ENCODE assay signal across 15 mouse cellular contexts in genomic region chr19:57366626-57367025, GRCm38 (mm10). TPM values are rescaled to one million over a fixed set of nuclear protein-coding genes. Genes with fewer than 3 reads are reported as not detected.
DNase-seq lines count a peak whose midpoint lies in the region; ATAC-seq and TF ChIP-seq lines count a peak whose summit lies in the region.
"Had no signal": no experiment of that assay in that cellular context is flagged by ENCODE, and none has a peak within 500 bp of the region (broad histone marks: within the 10 kb centered on the region; RNA-seq: fewer than 3 reads in every experiment).

No protein-coding gene starts in this region.

- TF ChIP-seq CTCF in liver, adult 2 months (IDR thresholded peaks at IDR 0.05; ENCODE audit: low read depth, low read length): no peak

- no peaks in the 10 kb centered on the region for H3K27me3 ChIP-seq in heart, embryonic 14.5 days (ENCODE audit: control insufficient read depth, insufficient read depth, low read length)
- no peaks in the 10 kb centered on the region for H3K27me3 ChIP-seq in liver, adult 2 months (ENCODE audit: control insufficient read depth, insufficient read depth, low read length)
- H3K27me3 ChIP-seq in liver, embryonic 12.5 days (replicated peaks): no peaks in the 10 kb centered on the region
- H3K27me3 ChIP-seq in liver, embryonic 16.5 days (ENCODE audit: control insufficient read depth, insufficient read depth, low read depth, low read length): no peaks in the 10 kb centered on the region
- H3K27me3 ChIP-seq: limb, embryonic 12.5 days; midbrain, embryonic 15.5 days; neural tube, embryonic 12.5 days had no signal

- TF ChIP-seq POLR2A in liver, adult 2 months (IDR thresholded peaks at IDR 0.05; ENCODE audit: extremely low read depth, insufficient read depth, low read length): no peak

- 78% methylated on average over 5 of the region's 5 CpGs for WGBS in heart, embryonic 14.5 days
- WGBS in liver, adult 2 months: 29% methylated on average over 5 of the region's 5 CpGs
- 54% methylated on average over 5 of the region's 5 CpGs for WGBS in liver, embryonic 12.5 days (ENCODE audit: insufficient replicate concordance)
- 34% methylated on average over 5 of the region's 5 CpGs for WGBS in liver, embryonic 16.5 days (ENCODE audit: insufficient replicate concordance)

- no peak overlapping the region for H3K9ac ChIP-seq in heart, embryonic 14.5 days (ENCODE audit: low read length)
- peak overlapping the region; percentile 41; the same call in 1 of the 2 replicates for H3K9ac ChIP-seq in liver, adult 2 months (ENCODE audit: low read depth, low read length)
- H3K9ac ChIP-seq in liver, embryonic 12.5 days: no peak overlapping the region
- H3K9ac ChIP-seq in ES-E14 (ENCODE audit: insufficient read depth, low read depth, low read length, poor library complexity, severe bottlenecking): no peak overlapping the region
- H3K9ac ChIP-seq in liver, embryonic 16.5 days (ENCODE audit: low read depth, low read length): no peak overlapping the region
- H3K9ac ChIP-seq: limb, embryonic 12.5 days; midbrain, embryonic 15.5 days; neural tube, embryonic 12.5 days had no signal

- DNase-seq in heart, postnatal 4 days: no peak
- no peak for DNase-seq in liver, adult 2 months (ENCODE audit: extremely low read depth, low read depth, low spot score)
- DNase-seq in ES-E14 (ENCODE audit: low read depth, low spot score): no peak
- no peak for DNase-seq in layer of hippocampus, adult 8-10 months (ENCODE audit: low spot score in 2 of 2)
- DNase-seq in testis, postnatal 10 days (ENCODE audit: low spot score): no peak
- DNase-seq: cerebellum, postnatal 14 days; kidney, postnatal 10 days; thymus, postnatal 25 days had no signal

- H3K79me2 ChIP-seq in liver, adult 2 months (ENCODE audit: control insufficient read depth, insufficient read depth, low read length): peaks cover 21% of the 10 kb centered on the region; the same call in 1 of the 2 replicates

- peaks cover 33% of the 10 kb centered on the region for H3K36me3 ChIP-seq in heart, embryonic 14.5 days (ENCODE audit: control insufficient read depth, insufficient read depth, low read length)
- H3K36me3 ChIP-seq in liver, adult 2 months (ENCODE audit: control insufficient read depth, insufficient read depth, low read length): peaks cover 16% of the 10 kb centered on the region
- H3K36me3 ChIP-seq in liver, embryonic 12.5 days: peaks cover 32% of the 10 kb centered on the region
- peaks cover 17% of the 10 kb centered on the region for H3K36me3 ChIP-seq in ES-E14 (ENCODE audit: control insufficient read depth, insufficient read depth, low read length, poor library complexity, severe bottlenecking)
- peaks cover 5% of the 10 kb centered on the region for H3K36me3 ChIP-seq in liver, embryonic 16.5 days (ENCODE audit: control insufficient read depth, insufficient read depth)

- H3K4me3 ChIP-seq in heart, embryonic 14.5 days (ENCODE audit: control insufficient read depth in 1 of 2, insufficient read depth in 1 of 2, low read depth in 1 of 2, low read length in 2 of 2): no peak overlapping the region
- H3K4me3 ChIP-seq in liver, adult 2 months (ENCODE audit: insufficient read depth, low read depth, low read length): no peak overlapping the region
- no peak overlapping the region for H3K4me3 ChIP-seq in liver, embryonic 12.5 days
- no peak overlapping the region for H3K4me3 ChIP-seq in ES-E14 (ENCODE audit: insufficient read depth in 1 of 2, low read depth in 1 of 2, low read length in 2 of 2, poor library complexity in 1 of 2, severe bottlenecking in 1 of 2)
- H3K4me3 ChIP-seq in liver, embryonic 16.5 days (ENCODE audit: low read depth, low read length): no peak overlapping the region
- H3K4me3 ChIP-seq: embryonic facial prominence, embryonic 10.5 days; limb, embryonic 12.5 days; midbrain, embryonic 15.5 days; neural tube, embryonic 12.5 days had no signal

- H3K9me3 ChIP-seq in heart, embryonic 14.5 days (ENCODE audit: control insufficient read depth, low read length): no peaks in the 10 kb centered on the region
- no peaks in the 10 kb centered on the region for H3K9me3 ChIP-seq in liver, embryonic 12.5 days (replicated peaks)
- no peaks in the 10 kb centered on the region for H3K9me3 ChIP-seq in ES-E14 (ENCODE audit: control insufficient read depth, insufficient read depth, low read depth, low read length)
- H3K9me3 ChIP-seq in liver, embryonic 16.5 days (replicated peaks; ENCODE audit: control insufficient read depth, low read length): no peaks in the 10 kb centered on the region
- H3K9me3 ChIP-seq: embryonic facial prominence, embryonic 10.5 days; limb, embryonic 12.5 days; midbrain, embryonic 15.5 days; neural tube, embryonic 12.5 days had no signal

- peak overlapping the region; percentile 4 to 74; a peak in 2 of 4 replicates for H3K27ac ChIP-seq in heart, embryonic 14.5 days (replicated peaks in 1 of 2; ENCODE audit: control insufficient read depth in 1 of 2, insufficient read depth in 1 of 2, low read depth in 2 of 2, low read length in 2 of 2)
- peak overlapping the region; percentile 86 for H3K27ac ChIP-seq in liver, adult 2 months (replicated peaks; ENCODE audit: insufficient read depth, low read depth, low read length)
- H3K27ac ChIP-seq in liver, embryonic 12.5 days: no peak overlapping the region
- peak overlapping the region; percentile 88; the same call in 1 of the 2 replicates for H3K27ac ChIP-seq in ES-E14 (ENCODE audit: insufficient read depth, low read depth, low read length, poor library complexity, severe bottlenecking)
- peak overlapping the region; percentile 74 for H3K27ac ChIP-seq in liver, embryonic 16.5 days (ENCODE audit: low read length)
- H3K27ac ChIP-seq: embryonic facial prominence, embryonic 10.5 days; midbrain, embryonic 15.5 days; neural tube, embryonic 12.5 days had no signal

- no peak for ATAC-seq in heart, embryonic 14.5 days (ENCODE audit: insufficient number of reproducible peaks, insufficient read depth, low FRiP score, low read depth)
- ATAC-seq in liver, embryonic 12.5 days: no peak
- no peak for ATAC-seq in liver, embryonic 16.5 days (ENCODE audit: low read depth)
- ATAC-seq: midbrain, embryonic 15.5 days had no signal

- no peak overlapping the region for H3K4me2 ChIP-seq in heart, embryonic 14.5 days (ENCODE audit: low read length)
- no peak overlapping the region for H3K4me2 ChIP-seq in liver, embryonic 12.5 days
- H3K4me2 ChIP-seq in liver, embryonic 16.5 days (ENCODE audit: low read depth, low read length): peak overlapping the region; percentile 18
- H3K4me2 ChIP-seq: limb, embryonic 12.5 days; midbrain, embryonic 15.5 days; neural tube, embryonic 12.5 days had no signal

- peaks cover 37 to 63% of the 10 kb centered on the region in 2 experiments for H3K4me1 ChIP-seq in heart, embryonic 14.5 days (ENCODE audit: control insufficient read depth in 2 of 2, insufficient read depth in 2 of 2, low read length in 2 of 2)
- H3K4me1 ChIP-seq in liver, adult 2 months (ENCODE audit: control insufficient read depth, insufficient read depth, low read length): peaks cover 34% of the 10 kb centered on the region
- peaks cover 90% of the 10 kb centered on the region for H3K4me1 ChIP-seq in liver, embryonic 12.5 days
- H3K4me1 ChIP-seq in ES-E14 (ENCODE audit: control insufficient read depth in 2 of 2, insufficient read depth in 2 of 2, low read length in 2 of 2, poor library complexity in 1 of 2): peaks cover 18 to 31% of the 10 kb centered on the region in 2 experiments
- peaks cover 54% of the 10 kb centered on the region for H3K4me1 ChIP-seq in liver, embryonic 16.5 days (ENCODE audit: control insufficient read depth, low read depth, low read length)

- in situ Hi-C loops in ES-E14 (cut with MboI; ENCODE audit: low sequenced_read_pairs in 2 of 2, unreplicated experiment in 2 of 2): no loop called here

TF ChIP-seq in ES-E14, 5 proteins besides CTCF, POLR2A, EP300 and RAD21:
- TF ChIP-seq ZNF384 (IDR thresholded peaks at IDR 0.05; ENCODE audit: low read depth, low read length) (no peak), HCFC1 (IDR thresholded peaks at IDR 0.05; ENCODE audit: borderline replicate concordance, insufficient read depth, low read length) (no peak), ZC3H11A (IDR thresholded peaks at IDR 0.05; ENCODE audit: borderline replicate concordance, low read depth, low read length) (no peak), CHD2 (IDR thresholded peaks at IDR 0.05; ENCODE audit: low read depth, low read length) (no peak), MAFK (IDR thresholded peaks at IDR 0.05; ENCODE audit: insufficient read depth, low read depth, low read length) (no peak)

RNA-seq across cellular contexts. Expression of gene Fam160b1, which starts 6.1 kb away (rescaled TPM):
- polyA plus RNA-seq in heart, embryonic 14.5 days (2014; fragmentation: Nextera tagmentation; extraction: Ambion mirVana): 13.4 and 15.1 TPM in 2 replicates
- total RNA-seq in heart, postnatal 4 days (2021): 10 to 100 TPM; 18.6 to 19.4 TPM
- total RNA-seq in liver, adult 2 months (2014; rRNA removed): 18.4 and 21.7 TPM in 2 replicates
- 10.6 and 10.9 TPM in 2 replicates for polyA plus RNA-seq in liver, adult 2 months (2012; rRNA removed)
- polyA plus RNA-seq in liver, embryonic 12.5 days (2016; fragmentation: Nextera tagmentation; extraction: Ambion mirVana): 9.2 and 9.5 TPM in 2 replicates
- 8.5 and 9.8 TPM in 2 replicates for total RNA-seq in ES-E14 (2012; rRNA removed)
- 5.6 and 7.2 TPM in 2 replicates for polyA plus RNA-seq in liver, embryonic 16.5 days (2015; fragmentation: Nextera tagmentation; extraction: Ambion mirVana)
- total RNA-seq in layer of hippocampus, adult 8-10 months (2022): 10 to 100 TPM; 19.1 to 24.8 (median 21.2) TPM

RNA-seq across cellular contexts. Expression of gene Ablim1, which starts 51.9 kb away (rescaled TPM):
- 46.9 and 53.8 TPM in 2 replicates for polyA plus RNA-seq in heart, embryonic 14.5 days (2014; fragmentation: Nextera tagmentation; extraction: Ambion mirVana)
- 100 to 1,000 TPM; 312 to 353 TPM for total RNA-seq in heart, postnatal 4 days (2021)
- 23.7 and 35.2 TPM in 2 replicates for total RNA-seq in liver, adult 2 months (2014; rRNA removed)
- 16.4 and 16.6 TPM in 2 replicates for polyA plus RNA-seq in liver, adult 2 months (2012; rRNA removed)
- 6.1 and 7.8 TPM in 2 replicates for polyA plus RNA-seq in liver, embryonic 12.5 days (2016; fragmentation: Nextera tagmentation; extraction: Ambion mirVana)
- 5.4 and 6.3 TPM in 2 replicates for total RNA-seq in ES-E14 (2012; rRNA removed)
- 9.0 and 12.4 TPM in 2 replicates for polyA plus RNA-seq in liver, embryonic 16.5 days (2015; fragmentation: Nextera tagmentation; extraction: Ambion mirVana)
- total RNA-seq in layer of hippocampus, adult 8-10 months (2022): 10 to 100 TPM; 80.6 to 97.1 (median 86.4) TPM
